Mouse (Mus musculus): ENCODE data around the gene Setdb1. TPM values are rescaled to one million over a fixed set of nuclear protein-coding genes. Genes with fewer than 3 reads are reported as not detected.

Gene Setdb1
- polyA plus RNA-seq, 1 experiment from 2014 or later = 53.0 TPM

- no peak for ATAC-seq (ENCODE audit: low FRiP score, low read depth)
- H3K27ac ChIP-seq = no peak overlapping the region
- H3K27me3 ChIP-seq = no peaks in the 10 kb centered on the region
- 0 out of 2 replicates have a peak overlapping the region, but pooled peaks have one; percentile 15 for H3K9ac ChIP-seq
- 89% methylated on average over 5 of the region's 5 CpGs for WGBS
- H3K4me2 ChIP-seq (replicated peaks) = no peak overlapping the region
- peaks cover 33% of the 10 kb centered on the region for H3K36me3 ChIP-seq
- no peak overlapping the region for H3K4me3 ChIP-seq
- peaks cover 28% of the 10 kb centered on the region for H3K4me1 ChIP-seq
- H3K9me3 ChIP-seq = no peaks in the 10 kb centered on the region
Observed at GRCm38 (mm10) chr3:95285390-95285789, 71.6 kb downstream of the Setdb1 start.

GRCm38 (mm10) chr3:95284501-95285281 is 72.3 kb downstream of the Setdb1 start:
- Histone ChIP-seq H3K36me3 (peaks cover 26% of the 10 kb centered on the region), H3K4me2 (replicated peaks) (peak overlapping the region; percentile 80), H3K27ac (no peak overlapping the region), H3K4me3 (peak overlapping the region; percentile 77), H3K27me3 (no peaks in the 10 kb centered on the region), H3K9me3 (no peaks in the 10 kb centered on the region), H3K4me1 (peaks cover 32% of the 10 kb centered on the region), H3K9ac (peak overlapping the region; percentile 90; the same call in 1 of the 2 replicates)
- 85% methylated on average over 12 of the region's 12 CpGs for WGBS
- no peak for ATAC-seq (ENCODE audit: low FRiP score, low read depth)

- H3K27ac ChIP-seq = peak overlapping the region; percentile 92; the same call in 1 of the 2 replicates
- peaks cover 21% of the 10 kb centered on the region for H3K36me3 ChIP-seq
- 15% methylated on average over 1 of the region's 1 CpGs for WGBS
- H3K9ac ChIP-seq = peak overlapping the region; percentile 90
- H3K4me1 ChIP-seq = peaks cover 35% of the 10 kb centered on the region
- no peaks in the 10 kb centered on the region for H3K9me3 ChIP-seq
- no peaks in the 10 kb centered on the region for H3K27me3 ChIP-seq
- H3K4me3 ChIP-seq = peak overlapping the region; percentile 77
- H3K4me2 ChIP-seq (replicated peaks) = peak overlapping the region; percentile 80
- no peak for ATAC-seq (ENCODE audit: low FRiP score, low read depth)
Observed at GRCm38 (mm10) chr3:95284062-95284461, 72.9 kb downstream of the Setdb1 start.

GRCm38 (mm10) chr3:95283589-95283941 is 73.4 kb downstream of the Setdb1 start:
- no peak for ATAC-seq (ENCODE audit: low FRiP score, low read depth)
- 0% methylated on average over 7 of the region's 7 CpGs for WGBS
- peak overlapping the region; percentile 90 for H3K9ac ChIP-seq

GRCm38 (mm10) chr3:95282865-95283588 is 74.0 kb downstream of the Setdb1 start:
- peaks cover 35% of the 10 kb centered on the region for H3K4me1 ChIP-seq
- H3K27ac ChIP-seq = peak overlapping the region; percentile 92
- H3K27me3 ChIP-seq = no peaks in the 10 kb centered on the region
- H3K4me3 ChIP-seq = peak overlapping the region; percentile 77
- H3K9me3 ChIP-seq = no peaks in the 10 kb centered on the region
- H3K36me3 ChIP-seq = peaks cover 12% of the 10 kb centered on the region
- ATAC-seq (ENCODE audit: low FRiP score, low read depth) = peak; percentile 64
- H3K9ac ChIP-seq = peak overlapping the region; percentile 90
- H3K4me2 ChIP-seq (replicated peaks) = peak overlapping the region; percentile 80
- under 1% methylated on average over 51 of the region's 51 CpGs for WGBS

More at GRCm38 (mm10) chr3:95283589-95283941, 73.4 kb downstream of the Setdb1 start:
- Histone ChIP-seq H3K4me2 (replicated peaks) (peak overlapping the region; percentile 80), H3K27ac (peak overlapping the region; percentile 92), H3K4me1 (peaks cover 35% of the 10 kb centered on the region), H3K36me3 (peaks cover 17% of the 10 kb centered on the region), H3K4me3 (peak overlapping the region; percentile 77), H3K9me3 (no peaks in the 10 kb centered on the region), H3K27me3 (no peaks in the 10 kb centered on the region)

GRCm38 (mm10) chr3:95282381-95282864 is 74.6 kb downstream of the Setdb1 start:
- H3K4me2 ChIP-seq (replicated peaks) = peak overlapping the region; percentile 80
- H3K27ac ChIP-seq = peak overlapping the region; percentile 92
- peak overlapping the region; percentile 77 for H3K4me3 ChIP-seq
- no peaks in the 10 kb centered on the region for H3K27me3 ChIP-seq
- H3K4me1 ChIP-seq = peaks cover 35% of the 10 kb centered on the region
- WGBS = under 1% methylated on average over 11 of the region's 11 CpGs
- peaks cover 6% of the 10 kb centered on the region for H3K36me3 ChIP-seq
- peak overlapping the region; percentile 90 for H3K9ac ChIP-seq
- ATAC-seq (ENCODE audit: low FRiP score, low read depth) = no peak
- H3K9me3 ChIP-seq = no peaks in the 10 kb centered on the region

GRCm38 (mm10) chr3:95281216-95282126 is 75.5 kb downstream of the Setdb1 start, which contains the start of the genes Mindy1 and Prune1:
Gene Mindy1 (plus strand): TSS chr3:95281345.
Gene Prune1 (minus strand): TSS chr3:95282076.
- H3K27me3 ChIP-seq = no peaks in the 10 kb centered on the region
- under 1% methylated on average over 46 of the region's 53 CpGs for WGBS

GRCm38 (mm10) chr3:95280747-95281146 is 76.3 kb downstream of the Setdb1 start:
- Histone ChIP-seq H3K9me3 (no peaks in the 10 kb centered on the region), H3K4me1 (peaks cover 35% of the 10 kb centered on the region), H3K4me2 (replicated peaks) (peak overlapping the region; percentile 80), H3K27ac (peak overlapping the region; percentile 89), H3K27me3 (no peaks in the 10 kb centered on the region), H3K9ac (peak overlapping the region; percentile 84), H3K4me3 (peak overlapping the region; percentile 77), H3K36me3 (no peaks in the 10 kb centered on the region)
- 15% methylated on average over 8 of the region's 8 CpGs for WGBS
- no peak for ATAC-seq (ENCODE audit: low FRiP score, low read depth)

More at GRCm38 (mm10) chr3:95281216-95282126, 75.5 kb downstream of the Setdb1 start, which contains the start of the genes Mindy1 and Prune1:
- H3K4me3 ChIP-seq = peak within 1 kb of the TSS; percentile 77
- H3K27ac ChIP-seq = peak within 1 kb of the TSS; percentile 92
- H3K9me3 ChIP-seq = no peaks in the 10 kb centered on the region
- H3K36me3 ChIP-seq = peaks cover 1% of the 10 kb centered on the region
- H3K9ac ChIP-seq = peak within 1 kb of the TSS; percentile 90
- peak within 1 kb of the TSS; percentile 80 for H3K4me2 ChIP-seq (replicated peaks)
- peaks cover 35% of the 10 kb centered on the region for H3K4me1 ChIP-seq
- ATAC-seq (ENCODE audit: low FRiP score, low read depth) = peak; percentile 91

GRCm38 (mm10) chr3:95277149-95277551 is 79.9 kb downstream of the Setdb1 start:
- H3K4me3 ChIP-seq = no peak overlapping the region
- no peaks in the 10 kb centered on the region for H3K9me3 ChIP-seq
- 94% methylated on average over 1 of the region's 1 CpGs for WGBS
- no peak overlapping the region for H3K27ac ChIP-seq
- peaks cover 6% of the 10 kb centered on the region for H3K36me3 ChIP-seq
- no peak for ATAC-seq (ENCODE audit: low FRiP score, low read depth)
- H3K4me1 ChIP-seq = peaks cover 11% of the 10 kb centered on the region; the same call in 1 of the 2 replicates
- no peaks in the 10 kb centered on the region for H3K27me3 ChIP-seq
- H3K9ac ChIP-seq = no peak overlapping the region
- no peak overlapping the region for H3K4me2 ChIP-seq (replicated peaks)

- H3K9ac ChIP-seq = no peak overlapping the region
- H3K27me3 ChIP-seq = no peaks in the 10 kb centered on the region
- H3K4me3 ChIP-seq = no peak overlapping the region
- H3K4me2 ChIP-seq (replicated peaks) = no peak overlapping the region
- peaks cover 9% of the 10 kb centered on the region for H3K36me3 ChIP-seq
- peaks cover 11% of the 10 kb centered on the region; the same call in 1 of the 2 replicates for H3K4me1 ChIP-seq
- 65% methylated on average over 5 of the region's 5 CpGs for WGBS
- ATAC-seq (ENCODE audit: low FRiP score, low read depth) = no peak
- H3K27ac ChIP-seq = no peak overlapping the region
- no peaks in the 10 kb centered on the region for H3K9me3 ChIP-seq
Observed at GRCm38 (mm10) chr3:95276428-95276934, 80.5 kb downstream of the Setdb1 start.

GRCm38 (mm10) chr3:95275161-95275560 is 81.8 kb downstream of the Setdb1 start:
- H3K4me3 ChIP-seq = no peak overlapping the region
- peaks cover 9% of the 10 kb centered on the region for H3K36me3 ChIP-seq
- no peak overlapping the region for H3K4me2 ChIP-seq (replicated peaks)
- H3K27me3 ChIP-seq = no peaks in the 10 kb centered on the region
- peaks cover 6% of the 10 kb centered on the region; the same call in 1 of the 2 replicates for H3K4me1 ChIP-seq
- H3K9me3 ChIP-seq = no peaks in the 10 kb centered on the region
- no peak overlapping the region for H3K27ac ChIP-seq
- 74% methylated on average over 6 of the region's 6 CpGs for WGBS
- no peak overlapping the region for H3K9ac ChIP-seq
- no peak for ATAC-seq (ENCODE audit: low FRiP score, low read depth)

Measured in limb, embryonic 13.5 days (tissue).